Mouse (Mus musculus) cerebellum, postnatal 25 days (tissue): ENCODE data around the gene Ctsc.
A peak's percentile ranks its signal among the peaks of the same experiment; 100 is the strongest.

Source experiments
- DNase-seq, 2 experiments: peaks; one replicate each; pipeline ENCODE4 v3.0.0; 2021; ENCODE audit warnings: mixed read lengths in 2 of 2

Gene Ctsc

DNA sequence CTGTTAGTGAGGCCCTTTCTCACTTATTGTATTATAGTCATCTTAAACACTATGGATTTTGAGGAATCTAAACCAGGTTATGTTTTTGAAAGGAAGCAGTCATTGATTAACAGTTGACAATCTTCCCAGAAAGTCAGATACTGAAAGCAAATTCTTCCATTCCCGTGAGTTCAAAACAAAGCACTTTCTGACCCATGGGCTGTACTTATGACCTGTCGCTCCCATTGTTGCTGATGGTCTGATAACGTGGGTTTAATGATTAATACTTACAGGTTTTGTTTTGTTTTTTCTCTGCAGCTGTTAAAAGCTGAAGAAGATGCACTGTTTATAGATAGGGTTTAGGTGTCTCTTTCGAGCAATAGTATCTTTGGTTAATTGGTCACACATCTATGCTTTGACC is 27.9 kb downstream of the Ctsc start:
- DNase-seq = no peak

DNA sequence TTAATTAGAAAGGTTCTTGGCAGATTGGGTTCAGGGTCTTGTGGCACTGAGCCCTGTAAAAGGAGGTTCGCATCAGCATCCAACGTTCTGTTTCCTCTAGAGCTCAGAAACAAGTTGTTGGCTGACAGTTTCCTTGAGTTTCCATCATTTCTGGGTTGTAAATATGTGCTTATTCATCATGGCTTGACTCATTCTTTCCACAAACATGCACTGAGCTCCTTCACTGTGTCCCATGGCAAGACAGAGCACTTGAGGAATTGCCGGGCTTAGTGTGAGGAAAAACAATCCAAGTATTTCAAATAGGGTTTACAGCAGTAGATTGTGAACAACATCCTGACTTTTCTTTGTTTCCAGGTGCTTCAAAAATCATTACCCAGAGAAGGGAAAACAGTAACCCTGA is 28.8 kb downstream of the Ctsc start:
- DNase-seq = no peak

DNA sequence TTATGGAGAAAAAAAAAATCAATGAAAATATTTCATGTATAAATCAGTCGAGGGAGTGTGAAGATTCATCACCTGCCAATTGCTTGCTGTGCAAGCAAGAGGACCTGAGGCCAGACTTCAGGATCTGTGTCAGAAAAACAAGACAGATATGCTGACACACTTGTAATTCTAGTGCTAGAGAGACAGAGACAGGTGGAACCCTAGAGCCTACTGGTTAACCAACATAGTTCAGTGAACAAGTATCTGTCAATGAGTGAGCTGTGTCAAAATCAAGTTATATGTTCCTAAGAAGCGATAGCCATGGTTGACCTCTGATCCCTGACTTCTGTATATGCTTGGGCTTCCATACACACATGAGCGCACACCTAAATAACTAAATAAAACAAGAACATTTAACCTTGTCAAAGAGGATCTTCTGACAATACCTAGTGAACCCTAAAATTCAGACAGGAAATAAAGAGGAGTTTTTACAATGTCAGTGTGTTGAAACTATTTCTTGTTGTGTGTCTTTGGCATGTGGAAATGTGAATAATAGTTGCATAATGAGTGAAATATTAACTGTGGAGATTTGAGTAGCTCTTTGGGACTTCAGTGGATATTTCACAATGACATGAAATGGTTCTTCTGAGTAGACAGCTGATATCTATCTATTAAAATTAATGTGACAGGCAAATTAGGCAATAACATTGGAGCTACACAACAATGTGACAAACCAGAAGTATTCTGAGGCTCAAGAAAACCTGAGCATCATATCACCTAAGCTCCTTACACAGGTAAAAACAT is 32.7 kb downstream of the Ctsc start:
- no peak for DNase-seq

DNA sequence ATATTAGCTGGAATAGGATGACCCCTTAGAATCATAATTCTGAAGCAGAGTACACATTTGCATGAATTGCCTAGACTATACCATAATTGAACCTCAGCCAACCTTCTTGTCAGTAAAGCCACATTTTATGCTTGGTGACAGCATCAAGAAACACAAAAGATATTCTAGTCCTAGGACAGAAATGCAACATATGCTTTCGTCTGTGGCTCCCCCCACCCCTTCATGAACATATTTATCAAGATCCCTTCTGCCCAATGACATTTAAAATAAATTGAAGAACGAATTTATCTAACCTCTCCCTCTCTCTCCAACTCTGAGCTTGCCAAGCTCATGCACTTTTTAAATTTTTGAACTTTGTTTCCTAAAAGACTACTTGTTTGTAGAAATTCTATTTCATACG is 38.5 kb downstream of the Ctsc start:
- no peak for DNase-seq

DNA sequence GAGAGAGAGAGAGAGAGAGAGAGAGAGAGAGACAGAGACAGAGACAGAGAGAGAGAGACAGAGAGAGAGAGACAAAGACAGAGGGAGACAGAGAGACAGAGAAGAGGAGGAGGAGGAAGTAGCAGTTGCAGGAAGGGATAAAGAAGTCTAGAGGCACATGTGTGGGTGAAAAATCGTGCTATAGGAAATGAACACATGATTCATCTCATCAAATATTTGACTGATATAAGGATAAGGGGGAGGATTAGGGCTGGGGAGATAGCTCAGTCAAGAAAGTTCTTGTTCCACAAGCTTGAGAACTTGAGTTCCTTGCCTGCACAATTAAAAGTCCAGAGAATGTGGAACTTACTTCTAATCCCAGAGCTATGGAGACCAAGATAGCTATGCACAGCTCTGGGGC is 40.6 kb downstream of the Ctsc start:
- DNase-seq = no peak

DNA sequence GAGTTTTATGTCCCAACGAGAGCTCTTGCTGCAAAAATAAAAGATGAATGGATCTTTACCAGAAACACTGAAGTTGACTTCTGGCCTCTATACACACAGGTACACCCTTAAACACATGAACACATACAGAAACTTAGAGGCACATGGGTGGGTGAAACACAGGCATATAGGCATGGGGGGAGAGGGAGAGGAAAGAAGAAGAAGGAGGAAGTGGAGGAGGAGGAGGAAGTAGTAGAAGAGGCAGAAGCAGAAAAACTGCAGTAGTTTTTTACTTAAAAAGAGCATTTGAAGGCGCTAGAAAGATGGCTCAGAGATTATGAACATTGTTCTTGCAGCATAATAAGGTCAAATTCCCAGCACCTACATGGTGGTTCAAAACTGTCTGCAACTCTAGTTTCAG is 41.0 kb downstream of the Ctsc start:
- no peak for DNase-seq

DNA sequence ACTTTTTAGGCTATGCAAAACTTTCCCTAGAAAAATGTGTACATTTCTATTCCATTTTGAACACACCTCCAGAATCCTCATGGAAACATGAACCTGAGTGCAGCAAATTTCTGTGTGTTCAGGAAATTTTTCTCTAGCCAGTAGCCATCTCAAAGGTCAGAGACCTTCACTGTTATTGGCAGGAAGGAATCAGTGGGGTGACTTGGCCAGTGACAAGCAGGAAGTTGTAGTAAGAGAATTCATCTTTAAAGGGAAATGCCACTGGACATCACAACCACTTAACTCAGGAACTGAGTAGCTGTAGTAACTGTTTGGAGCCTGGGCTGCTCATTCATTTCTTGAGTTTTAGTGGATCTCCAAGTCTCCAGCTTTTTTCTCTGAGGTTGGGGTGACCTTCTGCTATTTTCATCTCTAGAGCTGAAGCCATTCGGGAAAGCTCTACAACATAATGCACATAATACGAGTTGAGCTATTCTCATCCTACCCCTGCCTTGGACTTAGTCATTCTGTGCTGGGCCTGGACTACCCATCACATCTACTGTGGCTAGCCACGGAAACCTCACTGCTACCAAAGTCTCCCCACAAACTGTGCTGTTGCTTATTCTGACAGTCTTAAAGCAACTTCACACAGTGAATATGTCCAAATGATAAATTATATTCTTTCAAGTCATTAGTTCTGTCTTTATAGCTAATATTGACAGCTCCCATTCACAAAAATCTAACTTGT is 41.7 kb downstream of the Ctsc start:
- DNase-seq = no peak

DNA sequence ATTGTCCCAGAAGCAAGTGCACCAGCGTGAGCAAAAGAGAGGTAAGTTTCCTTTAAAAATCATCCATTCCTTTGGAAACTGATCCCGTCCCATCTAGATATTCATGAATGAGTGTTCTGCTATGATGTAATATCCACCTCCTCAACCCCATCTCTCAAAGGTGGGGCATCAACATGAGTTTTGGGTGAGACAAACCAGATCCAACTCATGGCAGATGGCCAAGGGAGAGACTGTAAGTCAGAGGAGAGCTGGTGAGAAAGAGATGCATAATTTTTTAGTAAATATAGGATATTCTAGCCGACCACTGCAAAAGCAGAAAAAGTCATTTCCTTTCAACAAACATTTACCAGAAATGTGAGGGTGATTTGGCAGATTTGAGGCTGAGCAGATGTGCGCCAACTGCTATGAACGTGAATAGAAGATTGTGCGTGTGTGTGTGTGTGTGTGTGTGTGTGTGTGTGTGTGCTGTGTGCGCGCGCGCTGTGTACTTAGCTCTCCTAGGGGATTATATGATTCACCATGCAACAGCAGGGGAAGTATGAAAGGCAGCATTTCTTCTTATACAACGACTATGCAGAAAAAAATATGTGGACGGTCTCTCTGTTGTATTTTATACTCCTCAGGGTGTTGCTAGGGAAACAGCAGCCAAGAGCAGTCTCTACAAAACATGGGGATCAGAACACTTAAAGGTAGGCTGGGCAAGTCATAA is 42.9 kb downstream of the Ctsc start:
- DNase-seq = no peak

DNA sequence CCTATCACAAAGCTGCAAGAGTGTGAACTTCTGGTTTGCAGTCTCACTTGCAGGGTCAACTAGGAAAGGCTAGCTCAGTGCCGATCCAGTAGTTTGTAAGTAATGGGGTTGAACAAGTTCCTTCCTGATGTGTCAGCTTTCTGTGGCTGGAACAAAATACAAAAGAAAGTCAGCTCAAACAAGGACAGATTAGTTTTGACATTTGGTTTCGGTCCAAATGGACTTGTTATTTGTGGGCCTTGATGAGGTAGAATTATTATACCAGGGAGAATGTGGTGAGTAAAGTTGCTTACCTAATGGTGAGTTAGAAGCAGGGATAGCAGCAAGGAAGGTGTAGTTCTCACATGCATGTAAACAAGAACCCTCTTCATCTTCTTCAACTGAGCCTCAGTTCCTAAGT is 44.5 kb downstream of the Ctsc start:
- no peak for DNase-seq

DNA sequence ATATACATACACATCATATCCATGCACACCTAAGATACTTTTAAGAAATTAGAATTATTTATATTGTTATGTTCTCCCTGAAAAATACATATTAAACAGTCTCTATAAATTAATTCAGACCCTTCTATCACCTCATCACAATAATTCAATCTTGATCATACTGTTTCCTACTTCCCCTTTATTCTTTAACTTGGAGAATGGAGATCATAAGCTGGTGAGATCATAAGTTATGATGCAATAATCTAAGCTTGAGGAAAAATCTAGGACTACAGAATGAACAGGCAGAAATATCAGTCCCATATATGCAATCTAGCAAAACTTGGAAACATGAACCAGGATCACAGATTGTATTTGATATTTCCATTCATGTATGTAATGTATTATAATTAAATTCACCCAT is 49.6 kb downstream of the Ctsc start:
- no peak for DNase-seq

DNA sequence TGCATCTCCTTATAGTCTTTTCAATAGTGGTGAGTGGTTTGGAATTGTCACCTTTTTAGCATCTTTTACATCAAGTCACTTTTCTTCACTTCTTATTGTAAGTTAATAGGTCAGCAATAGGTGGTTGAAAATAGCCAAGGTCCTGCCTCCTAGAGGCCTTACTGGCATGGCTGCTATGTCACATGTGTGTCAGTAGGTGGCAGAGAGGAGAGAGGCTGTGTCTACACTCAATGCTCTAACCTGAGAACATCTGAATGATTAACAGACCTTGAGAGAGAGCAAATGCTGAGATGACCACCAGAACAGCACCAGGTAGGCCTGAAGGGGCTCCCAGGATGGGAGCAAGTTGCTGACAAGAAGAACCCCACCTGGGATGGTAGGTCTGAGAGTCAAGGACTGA is 65.9 kb downstream of the Ctsc start:
- DNase-seq = no peak

DNA sequence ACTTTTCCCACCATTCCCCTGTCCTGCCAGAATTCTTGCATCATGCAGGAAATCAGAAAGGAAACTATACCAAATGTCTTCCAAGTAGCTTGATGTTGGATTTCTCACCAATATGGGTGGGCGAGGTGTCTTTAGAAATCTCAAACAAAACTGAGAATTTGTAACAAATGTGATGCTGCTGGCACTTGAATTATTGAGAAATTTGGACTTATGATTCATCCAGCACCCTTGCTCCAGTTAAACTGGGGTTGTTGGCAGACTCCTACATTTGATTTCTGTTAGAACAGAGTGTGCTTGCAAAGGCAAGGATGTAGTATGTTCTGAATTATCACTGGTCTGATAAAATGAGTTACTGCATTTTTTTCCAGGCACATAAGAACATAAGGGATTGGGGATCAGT is 68.2 kb downstream of the Ctsc start:
- DNase-seq = no peak

DNA sequence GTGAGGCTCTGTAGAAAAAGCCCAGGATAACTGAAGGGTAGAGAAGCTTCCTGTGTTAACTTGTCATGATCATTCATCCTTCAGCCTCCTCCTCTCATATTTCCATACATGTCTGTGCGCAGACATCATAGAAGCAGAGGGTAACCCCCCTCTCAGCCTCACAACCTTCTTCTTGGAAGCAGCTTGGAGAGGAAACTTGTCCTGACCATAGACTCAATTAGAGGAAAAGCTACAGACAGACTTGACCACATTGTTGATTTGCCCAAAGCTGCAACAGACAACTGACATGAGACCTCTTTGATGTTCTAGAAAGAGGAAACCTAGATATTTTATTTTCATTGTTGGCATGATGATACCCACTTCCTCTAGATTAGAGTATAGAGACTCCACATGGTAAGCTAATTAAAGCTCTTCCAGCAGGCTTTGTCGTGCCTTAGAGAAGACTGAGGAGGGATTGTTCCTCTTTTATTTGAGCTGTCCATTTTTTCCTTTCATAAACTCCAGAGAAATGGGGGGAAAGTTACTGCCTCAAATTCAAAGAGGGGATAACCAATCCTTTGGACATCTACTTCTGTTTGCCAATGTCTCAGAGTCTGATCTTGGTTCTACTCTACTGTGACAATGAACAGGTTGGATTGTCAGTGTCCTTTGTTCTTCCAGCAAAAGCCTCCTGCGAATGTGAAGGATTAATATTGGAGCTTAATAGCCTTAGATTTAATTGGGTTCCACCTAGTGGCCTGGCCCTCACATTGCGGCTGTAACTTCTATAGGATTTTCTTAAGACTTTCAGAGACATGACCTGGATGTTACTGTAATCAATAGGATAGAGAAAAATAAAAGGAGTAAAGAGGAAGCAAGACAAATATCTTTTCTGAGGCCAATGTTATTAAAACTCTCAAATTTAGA is 79.2 kb downstream of the Ctsc start:
- peak in 1 of 2 experiments; percentile 13 for DNase-seq

DNA sequence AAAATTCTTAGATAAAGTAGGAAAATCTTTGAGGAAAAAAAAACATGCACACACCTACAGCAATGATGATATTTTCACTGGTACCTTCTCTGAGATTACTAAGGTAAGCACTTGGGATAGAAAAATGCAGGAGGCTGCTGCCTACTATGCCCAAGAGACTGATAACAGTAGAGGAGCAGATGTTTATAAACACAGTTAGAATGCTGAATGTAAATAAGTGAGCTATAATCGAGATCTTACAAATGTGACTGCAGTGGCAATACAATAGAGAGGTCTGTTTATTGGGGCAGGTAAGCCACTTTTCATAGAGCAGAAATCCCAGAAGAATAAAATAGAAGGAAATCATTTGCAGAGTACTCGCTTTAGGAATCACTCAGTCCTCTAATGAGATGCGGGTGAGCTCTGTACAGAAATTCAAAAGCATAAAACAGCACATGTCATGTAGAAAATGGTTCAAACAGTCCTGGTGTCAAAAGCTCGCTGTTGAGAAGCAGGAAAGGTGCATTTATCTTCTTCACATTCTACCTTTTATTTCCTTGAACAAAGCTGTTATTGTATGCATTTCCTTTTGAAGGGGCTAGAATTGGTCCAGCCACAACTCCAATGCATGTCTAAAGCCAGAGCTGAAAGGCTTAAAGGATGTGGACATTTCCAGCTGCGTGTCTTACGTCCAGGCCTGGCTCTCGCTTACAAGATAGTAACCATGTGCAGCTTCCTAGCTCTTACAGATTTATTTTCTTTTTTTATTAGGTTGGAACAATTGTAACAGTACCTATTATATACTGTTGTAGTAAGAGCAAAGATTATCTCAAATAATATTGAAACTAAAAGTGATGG is 80.4 kb downstream of the Ctsc start:
- DNase-seq = no peak
